Mouse (Mus musculus): ENCODE results near the gene Klb. TPM values are rescaled to one million over a fixed set of nuclear protein-coding genes. Genes with fewer than 3 reads are reported as not detected.

The Klb gene
- polyA plus RNA-seq, 1 experiment from 2014 or later: 0.09 TPM

GRCm38 (mm10) chr5:65350508-65350907 lies 2.4 kb downstream of the Klb start:
- Histone ChIP-seq H3K9me3 (ENCODE audit: control insufficient read depth, low read length) (no peaks in the 10 kb centered on the region), H3K4me1 (ENCODE audit: control insufficient read depth, insufficient read depth, low read length) (no peaks in the 10 kb centered on the region), H3K9ac (ENCODE audit: low read length) (no peak overlapping the region), H3K4me3 (ENCODE audit: low read depth, low read length) (no peak overlapping the region), H3K4me2 (ENCODE audit: low read depth, severe bottlenecking) (no peak overlapping the region), H3K27me3 (ENCODE audit: control insufficient read depth, insufficient read depth, low read length) (no peaks in the 10 kb centered on the region), H3K36me3 (ENCODE audit: control insufficient read depth, insufficient read depth, low read length) (no peaks in the 10 kb centered on the region), H3K27ac (replicated peaks; ENCODE audit: low read depth, low read length) (no peak overlapping the region)
- WGBS: 79% methylated on average over 10 of the region's 10 CpGs
- ATAC-seq (ENCODE audit: insufficient number of reproducible peaks, low FRiP score, low TSS enrichment, low read depth): no peak
- DNase-seq (ENCODE audit: low spot score): no peak

- Histone ChIP-seq H3K27me3 (ENCODE audit: control insufficient read depth, insufficient read depth, low read length) (no peaks in the 10 kb centered on the region), H3K36me3 (ENCODE audit: control insufficient read depth, insufficient read depth, low read length) (no peaks in the 10 kb centered on the region), H3K9ac (ENCODE audit: low read length) (no peak overlapping the region), H3K27ac (replicated peaks; ENCODE audit: low read depth, low read length) (no peak overlapping the region), H3K4me1 (ENCODE audit: control insufficient read depth, insufficient read depth, low read length) (no peaks in the 10 kb centered on the region), H3K4me2 (ENCODE audit: low read depth, severe bottlenecking) (no peak overlapping the region), H3K4me3 (ENCODE audit: low read depth, low read length) (no peak overlapping the region), H3K9me3 (ENCODE audit: control insufficient read depth, low read length) (no peaks in the 10 kb centered on the region)
- ATAC-seq (ENCODE audit: insufficient number of reproducible peaks, low FRiP score, low TSS enrichment, low read depth) (no peak), DNase-seq (ENCODE audit: low spot score) (no peak)
- WGBS: 87% methylated on average over 3 of the region's 3 CpGs
Measured at GRCm38 (mm10) chr5:65354097-65354496, 6.0 kb downstream of the Klb start.

DNA sequence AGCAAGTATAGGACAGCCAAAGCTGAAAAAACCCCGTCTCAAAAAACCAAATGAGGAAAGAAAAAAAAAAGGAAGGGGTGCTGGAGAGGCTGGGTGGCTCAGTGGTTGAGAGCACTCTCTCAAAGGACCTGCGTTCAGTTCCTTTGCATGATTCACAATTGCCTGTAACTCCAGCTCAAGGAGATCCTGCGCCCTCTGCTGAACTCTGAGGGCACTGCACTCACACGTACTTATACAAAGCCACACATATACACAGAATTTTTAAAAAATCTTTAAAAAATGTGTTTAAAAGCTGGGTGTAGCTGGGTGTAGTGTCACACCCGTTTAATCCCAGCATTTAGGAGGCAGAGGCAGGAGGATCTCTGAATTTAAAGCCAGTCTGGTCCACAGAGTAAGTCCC lies 6.9 kb downstream of the Klb start:
- ATAC-seq (ENCODE audit: insufficient number of reproducible peaks, low FRiP score, low TSS enrichment, low read depth): no peak

GRCm38 (mm10) chr5:65356851-65357250 lies 8.7 kb downstream of the Klb start:
- H3K9ac ChIP-seq (ENCODE audit: low read length): no peak overlapping the region
- no peak overlapping the region for H3K4me2 ChIP-seq (ENCODE audit: low read depth, severe bottlenecking)
- no peak overlapping the region for H3K27ac ChIP-seq (replicated peaks; ENCODE audit: low read depth, low read length)
- H3K4me3 ChIP-seq (ENCODE audit: low read depth, low read length): no peak overlapping the region
- no peaks in the 10 kb centered on the region for H3K27me3 ChIP-seq (ENCODE audit: control insufficient read depth, insufficient read depth, low read length)
- H3K4me1 ChIP-seq (ENCODE audit: control insufficient read depth, insufficient read depth, low read length): no peaks in the 10 kb centered on the region
- ATAC-seq (ENCODE audit: insufficient number of reproducible peaks, low FRiP score, low TSS enrichment, low read depth) (no peak), DNase-seq (ENCODE audit: low spot score) (no peak)
- H3K36me3 ChIP-seq (ENCODE audit: control insufficient read depth, insufficient read depth, low read length): no peaks in the 10 kb centered on the region
- WGBS: 89% methylated on average over 6 of the region's 6 CpGs
- H3K9me3 ChIP-seq (ENCODE audit: control insufficient read depth, low read length): no peaks in the 10 kb centered on the region

More for the DNA sequence above, 6.9 kb downstream of the Klb start:
- no peaks in the 10 kb centered on the region for H3K4me1 ChIP-seq (ENCODE audit: control insufficient read depth, insufficient read depth, low read length)
- H3K27me3 ChIP-seq (ENCODE audit: control insufficient read depth, insufficient read depth, low read length): no peaks in the 10 kb centered on the region
- no peak overlapping the region for H3K4me2 ChIP-seq (ENCODE audit: low read depth, severe bottlenecking)
- no peaks in the 10 kb centered on the region for H3K9me3 ChIP-seq (ENCODE audit: control insufficient read depth, low read length)
- H3K4me3 ChIP-seq (ENCODE audit: low read depth, low read length): no peak overlapping the region
- no peaks in the 10 kb centered on the region for H3K36me3 ChIP-seq (ENCODE audit: control insufficient read depth, insufficient read depth, low read length)
- no peak for DNase-seq (ENCODE audit: low spot score)
- no peak overlapping the region for H3K27ac ChIP-seq (replicated peaks; ENCODE audit: low read depth, low read length)
- WGBS: 75% methylated on average over 5 of the region's 5 CpGs
- no peak overlapping the region for H3K9ac ChIP-seq (ENCODE audit: low read length)

DNA sequence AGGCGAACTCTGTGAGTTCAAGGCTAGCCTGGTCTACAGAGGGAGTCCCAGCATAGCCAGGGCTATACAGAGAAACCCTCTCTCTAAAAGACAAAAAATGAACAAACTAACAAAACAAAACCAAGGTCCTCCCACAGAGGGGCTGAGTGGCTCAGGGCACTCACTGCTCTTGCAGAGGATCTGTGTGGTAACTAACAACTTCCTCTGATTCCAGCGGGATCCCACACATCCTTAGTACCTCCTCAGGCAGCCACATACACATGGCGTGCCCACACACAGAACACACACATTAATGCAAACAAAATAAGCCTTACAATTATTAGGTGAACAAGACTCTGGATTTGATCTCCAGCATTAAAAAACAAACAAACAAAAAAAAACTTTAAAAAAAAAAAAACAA lies 9.7 kb downstream of the Klb start:
- Histone ChIP-seq H3K4me1 (ENCODE audit: control insufficient read depth, insufficient read depth, low read length) (no peaks in the 10 kb centered on the region), H3K9ac (ENCODE audit: low read length) (no peak overlapping the region), H3K4me2 (ENCODE audit: low read depth, severe bottlenecking) (no peak overlapping the region), H3K9me3 (ENCODE audit: control insufficient read depth, low read length) (no peaks in the 10 kb centered on the region), H3K27me3 (ENCODE audit: control insufficient read depth, insufficient read depth, low read length) (no peaks in the 10 kb centered on the region), H3K4me3 (ENCODE audit: low read depth, low read length) (no peak overlapping the region), H3K27ac (replicated peaks; ENCODE audit: low read depth, low read length) (no peak overlapping the region), H3K36me3 (ENCODE audit: control insufficient read depth, insufficient read depth, low read length) (no peaks in the 10 kb centered on the region)
- ATAC-seq (ENCODE audit: insufficient number of reproducible peaks, low FRiP score, low TSS enrichment, low read depth): no peak
- DNase-seq (ENCODE audit: low spot score): no peak
- 88% methylated on average over 3 of the region's 3 CpGs for WGBS

DNA sequence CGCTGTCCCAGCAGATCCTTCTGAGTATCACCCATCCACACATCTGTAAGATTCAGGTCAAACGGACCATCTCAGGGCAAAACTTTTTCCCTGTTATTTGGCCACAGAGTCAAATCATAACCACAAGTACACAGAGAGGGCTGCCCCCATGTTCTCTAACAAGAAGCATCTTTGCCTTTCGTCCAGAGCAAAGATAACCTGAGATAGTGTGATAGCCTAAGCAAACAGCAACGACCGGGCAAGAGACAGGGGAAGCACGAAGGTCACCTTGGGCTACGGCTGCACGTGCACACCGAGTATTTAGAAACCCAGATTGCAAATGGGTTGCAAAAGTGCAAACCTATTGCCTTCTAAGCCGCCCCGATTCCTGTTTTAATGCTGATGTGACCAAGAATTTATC lies 19.7 kb downstream of the Klb start:
- 85% methylated on average over 11 of the region's 11 CpGs for WGBS
- no peaks in the 10 kb centered on the region for H3K27me3 ChIP-seq (ENCODE audit: control insufficient read depth, insufficient read depth, low read length)
- no peak for DNase-seq (ENCODE audit: low spot score)
- no peaks in the 10 kb centered on the region for H3K36me3 ChIP-seq (ENCODE audit: control insufficient read depth, insufficient read depth, low read length)
- H3K4me3 ChIP-seq (ENCODE audit: low read depth, low read length): no peak overlapping the region
- no peak overlapping the region for H3K27ac ChIP-seq (replicated peaks; ENCODE audit: low read depth, low read length)
- ATAC-seq (ENCODE audit: insufficient number of reproducible peaks, low FRiP score, low TSS enrichment, low read depth): no peak
- no peaks in the 10 kb centered on the region for H3K9me3 ChIP-seq (ENCODE audit: control insufficient read depth, low read length)
- no peak overlapping the region for H3K9ac ChIP-seq (ENCODE audit: low read length)
- H3K4me1 ChIP-seq (ENCODE audit: control insufficient read depth, insufficient read depth, low read length): no peaks in the 10 kb centered on the region
- H3K4me2 ChIP-seq (ENCODE audit: low read depth, severe bottlenecking): no peak overlapping the region

DNA sequence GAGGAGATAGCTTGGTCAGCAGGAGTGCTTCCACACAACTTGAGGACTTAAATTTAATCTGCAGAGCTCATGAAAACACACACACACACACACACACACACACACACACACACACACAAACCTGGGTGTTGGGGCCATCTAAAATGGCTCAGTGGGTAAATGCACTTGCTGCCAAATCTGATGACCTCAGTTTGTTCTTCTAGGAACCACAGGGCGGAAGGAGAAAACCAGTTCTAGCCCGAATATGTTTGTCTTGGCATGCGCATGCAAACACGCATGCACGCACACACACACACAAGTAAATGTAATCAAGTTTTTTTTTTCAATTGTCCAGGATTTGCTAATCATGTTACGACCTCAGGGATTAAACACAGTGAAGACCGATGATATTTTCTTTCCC lies 23.4 kb downstream of the Klb start:
- H3K9me3 ChIP-seq (ENCODE audit: control insufficient read depth, low read length): no peaks in the 10 kb centered on the region
- ATAC-seq (ENCODE audit: insufficient number of reproducible peaks, low FRiP score, low TSS enrichment, low read depth) (no peak), DNase-seq (ENCODE audit: low spot score) (no peak)
- no peak overlapping the region for H3K9ac ChIP-seq (ENCODE audit: low read length)
- H3K4me3 ChIP-seq (ENCODE audit: low read depth, low read length): no peak overlapping the region
- H3K27ac ChIP-seq (replicated peaks; ENCODE audit: low read depth, low read length): no peak overlapping the region
- H3K27me3 ChIP-seq (ENCODE audit: control insufficient read depth, insufficient read depth, low read length): no peaks in the 10 kb centered on the region
- 96% methylated on average over 7 of the region's 7 CpGs for WGBS
- H3K36me3 ChIP-seq (ENCODE audit: control insufficient read depth, insufficient read depth, low read length): no peaks in the 10 kb centered on the region
- no peak overlapping the region for H3K4me2 ChIP-seq (ENCODE audit: low read depth, severe bottlenecking)
- no peaks in the 10 kb centered on the region for H3K4me1 ChIP-seq (ENCODE audit: control insufficient read depth, insufficient read depth, low read length)

DNA sequence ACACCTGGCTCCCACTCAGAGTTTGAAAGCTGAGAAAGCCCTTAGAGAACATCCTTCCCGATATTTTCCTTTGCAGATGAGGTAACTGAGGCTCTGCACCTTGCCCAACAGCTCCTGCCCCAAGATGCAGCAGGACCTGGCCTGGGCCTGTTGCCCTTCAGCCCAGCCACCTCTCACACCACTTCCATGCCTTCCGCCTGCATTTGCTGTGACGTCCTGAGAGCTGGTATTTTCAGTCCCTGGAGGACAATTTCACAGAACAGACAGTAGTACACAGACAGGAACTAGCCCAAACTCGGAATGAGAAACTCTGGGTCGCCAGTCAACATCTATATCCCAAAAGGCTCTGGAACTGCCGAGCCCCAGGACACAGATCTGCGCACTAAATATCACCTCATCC lies 26.6 kb downstream of the Klb start:
- H3K9me3 ChIP-seq (ENCODE audit: control insufficient read depth, low read length): no peaks in the 10 kb centered on the region
- ATAC-seq (ENCODE audit: insufficient number of reproducible peaks, low FRiP score, low TSS enrichment, low read depth) (no peak), DNase-seq (ENCODE audit: low spot score) (no peak)
- no peak overlapping the region for H3K4me2 ChIP-seq (ENCODE audit: low read depth, severe bottlenecking)
- no peak overlapping the region for H3K27ac ChIP-seq (replicated peaks; ENCODE audit: low read depth, low read length)
- no peaks in the 10 kb centered on the region for H3K36me3 ChIP-seq (ENCODE audit: control insufficient read depth, insufficient read depth, low read length)
- 84% methylated on average over 7 of the region's 7 CpGs for WGBS
- H3K4me3 ChIP-seq (ENCODE audit: low read depth, low read length): no peak overlapping the region
- H3K27me3 ChIP-seq (ENCODE audit: control insufficient read depth, insufficient read depth, low read length): no peaks in the 10 kb centered on the region
- H3K4me1 ChIP-seq (ENCODE audit: control insufficient read depth, insufficient read depth, low read length): no peaks in the 10 kb centered on the region
- H3K9ac ChIP-seq (ENCODE audit: low read length): no peak overlapping the region

GRCm38 (mm10) chr5:65385704-65386103 lies 37.6 kb downstream of the Klb start:
- DNase-seq (ENCODE audit: low spot score) (no peak), ATAC-seq (ENCODE audit: insufficient number of reproducible peaks, low FRiP score, low TSS enrichment, low read depth) (no peak)
- Histone ChIP-seq H3K9ac (ENCODE audit: low read length) (no peak overlapping the region), H3K9me3 (ENCODE audit: control insufficient read depth, low read length) (no peaks in the 10 kb centered on the region), H3K36me3 (ENCODE audit: control insufficient read depth, insufficient read depth, low read length) (peaks cover 13% of the 10 kb centered on the region), H3K4me3 (ENCODE audit: low read depth, low read length) (no peak overlapping the region), H3K4me2 (ENCODE audit: low read depth, severe bottlenecking) (no peak overlapping the region), H3K27me3 (ENCODE audit: control insufficient read depth, insufficient read depth, low read length) (no peaks in the 10 kb centered on the region), H3K4me1 (ENCODE audit: control insufficient read depth, insufficient read depth, low read length) (no peaks in the 10 kb centered on the region; the same call in 1 of the 2 replicates), H3K27ac (replicated peaks; ENCODE audit: low read depth, low read length) (no peak overlapping the region)
- 77% methylated on average over 2 of the region's 2 CpGs for WGBS

Data from limb, embryonic 11.5 days (tissue).